Mouse (Mus musculus): ENCODE data around the gene Xrra1.

DNA sequence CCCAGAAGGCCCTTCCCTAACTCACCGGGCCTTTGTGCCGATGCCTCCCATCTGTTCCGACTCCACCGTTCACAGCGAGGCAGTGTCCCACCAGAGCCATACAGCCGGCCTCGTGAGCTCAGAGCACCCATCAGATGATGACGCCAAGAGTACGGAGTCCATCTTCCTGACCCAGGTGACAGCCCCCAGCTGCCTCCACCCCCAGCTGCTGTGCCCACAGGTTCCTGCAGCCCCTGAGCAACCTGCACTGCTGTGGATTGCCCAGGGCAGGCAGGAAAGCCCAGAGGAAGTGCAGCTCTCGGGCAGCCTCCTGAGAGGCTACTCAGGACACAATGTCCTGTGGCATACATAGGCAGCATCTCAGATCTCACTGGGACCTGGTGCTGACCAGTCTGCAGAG is 55.4 kb downstream of the Xrra1 start:
- no peak for TF ChIP-seq CTCF (IDR thresholded peaks at IDR 0.05; ENCODE audit: low read depth, low read length)
- no peak for TF ChIP-seq POLR2A (IDR thresholded peaks at IDR 0.05; ENCODE audit: extremely low read depth, insufficient read depth, low read length)

Measured in liver, adult 2 months (tissue).